Mouse (Mus musculus) stomach, embryonic 15.5 days (tissue): ENCODE data around the gene Gm10722. TPM values are rescaled to one million over a fixed set of nuclear protein-coding genes. Genes with fewer than 3 reads are reported as not detected.
"Not testable (repeated sequence)": the region's sequence is repeated elsewhere in the genome, so short reads cannot be mapped to it uniquely, and the experiment has no call there.

Source experiments
- ATAC-seq: fragments of 200-750 bp; cut with Nextera tagmentation; 2 replicates; pipeline ENCODE4 v1.8.0; 2017; ENCODE audit warnings: low read depth, moderate number of reproducible peaks, moderate TSS enrichment; ENCODE audit not compliant: insufficient read depth, low FRiP score
- H3K27ac ChIP-seq: fragments of 300-500 bp; sonication (generic); 2 replicates; pipeline ENCODE4 v1.5.1; 2015; ENCODE audit warnings: mild to moderate bottlenecking, inconsistent platforms
- H3K27me3 ChIP-seq: fragments of 300-500 bp; sonication (generic); replicated peaks from 2 replicates; pipeline ENCODE4 v1.6.1; 2015; ENCODE audit warnings: inconsistent platforms
- H3K36me3 ChIP-seq: fragments of 300-500 bp; sonication (generic); 2 replicates; pipeline ENCODE4 v1.6.1; 2015; ENCODE audit warnings: inconsistent platforms
- H3K4me1 ChIP-seq: fragments of 300-500 bp; sonication (generic); 2 replicates; pipeline ENCODE4 v1.6.1; 2015; ENCODE audit warnings: inconsistent platforms
- H3K4me2 ChIP-seq: fragments of 300-500 bp; sonication (generic); 2 replicates; pipeline ENCODE4 v1.6.1; 2015; ENCODE audit warnings: mild to moderate bottlenecking, inconsistent platforms
- H3K4me3 ChIP-seq: fragments of 300-500 bp; sonication (generic); replicated peaks from 2 replicates; pipeline ENCODE4 v1.5.1; 2015; ENCODE audit warnings: inconsistent platforms
- H3K9ac ChIP-seq: fragments of 300-500 bp; sonication (generic); 2 replicates; pipeline ENCODE4 v1.6.1; 2015; ENCODE audit warnings: inconsistent platforms
- H3K9me3 ChIP-seq: fragments of 300-500 bp; sonication (generic); 2 replicates; pipeline ENCODE4 v1.6.1; 2016; ENCODE audit warnings: inconsistent platforms
- WGBS: fragments of 180-500 bp; shearing (Covaris S2); methylation state at CpG from one replicate; pipeline ENCODE4 v1.1.7; 2015; 5-methylcytosine and 5-hydroxymethylcytosine counted together
- polyA plus RNA-seq: library from polyadenylated mRNA; unstranded; fragments of >200 nt; fragmentation: Nextera tagmentation; extraction: Ambion mirVana; gene quantifications from 2 replicates; pipeline ENCODE4 v1.2.1, GENCODE M21; 2015

Gene Gm10722
- polyA plus RNA-seq, 1 experiment from 2014 or later: not detected

DNA sequence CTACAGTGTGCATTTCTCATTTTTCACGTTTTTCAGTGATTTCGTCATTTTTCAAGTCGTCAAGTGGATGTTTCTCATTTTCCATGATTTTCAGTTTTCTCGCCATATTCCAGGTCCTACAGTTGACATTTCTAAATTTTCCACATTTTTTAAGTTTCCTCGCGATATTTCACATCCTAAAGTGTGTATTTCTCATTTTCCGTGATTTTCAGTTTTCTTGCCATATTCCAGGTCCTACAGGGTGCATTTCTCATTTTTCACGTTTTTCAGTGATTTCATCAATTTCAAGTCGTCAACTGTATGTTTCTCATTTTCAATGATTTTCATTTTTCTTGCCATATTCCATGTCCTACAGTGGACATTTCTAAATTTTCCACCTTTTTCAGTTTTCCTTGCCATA, 16.4 kb downstream of the Gm10722 start, which contains the start of gene Gm10719:
Gene Gm10719 (plus strand): TSS at position 301 of the 400 bp plus-strand sequence.
- not testable (repeated sequence) for H3K9me3 ChIP-seq, H3K27me3 ChIP-seq, H3K4me3 ChIP-seq, H3K4me2 ChIP-seq, H3K36me3 ChIP-seq, H3K9ac ChIP-seq, H3K27ac ChIP-seq, ATAC-seq, H3K4me1 ChIP-seq
- 57% methylated on average over 2 of the region's 9 CpGs for WGBS

DNA sequence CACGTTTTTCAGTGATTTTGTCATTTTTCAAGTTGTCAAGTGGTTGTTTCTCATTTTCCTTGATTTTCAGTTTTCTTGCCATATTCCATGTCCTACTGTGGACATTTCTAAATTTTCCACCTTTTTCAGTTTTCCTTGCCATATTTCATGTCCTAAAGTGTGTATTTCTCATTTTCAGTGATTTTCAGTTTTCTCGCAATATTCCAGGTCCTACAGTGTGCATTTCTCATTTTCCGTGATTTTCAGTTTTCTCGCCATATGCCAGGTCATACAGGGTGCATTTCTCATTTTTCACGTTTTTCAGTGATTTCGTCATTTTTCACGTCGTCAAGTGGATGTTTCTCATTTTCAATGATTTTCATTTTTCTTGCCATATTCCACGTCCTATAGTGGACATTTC, 18.2 kb downstream of the Gm10722 start:
- H3K4me1 ChIP-seq, H3K27ac ChIP-seq, H3K36me3 ChIP-seq, H3K9ac ChIP-seq, H3K27me3 ChIP-seq, H3K4me2 ChIP-seq, H3K4me3 ChIP-seq, ATAC-seq, H3K9me3 ChIP-seq: not testable (repeated sequence)
- 59% methylated on average over 9 of the region's 9 CpGs for WGBS

GRCm38 (mm10) chr9:3019835-3020727, 19.4 kb downstream of the Gm10722 start:
- not testable (repeated sequence) for H3K4me2 ChIP-seq, H3K9ac ChIP-seq, H3K4me3 ChIP-seq, H3K36me3 ChIP-seq, H3K4me1 ChIP-seq, H3K9me3 ChIP-seq, H3K27ac ChIP-seq, H3K27me3 ChIP-seq, ATAC-seq
- 75% methylated on average over 17 of the region's 19 CpGs for WGBS

- H3K36me3 ChIP-seq, H3K9ac ChIP-seq, H3K4me2 ChIP-seq, ATAC-seq, H3K4me3 ChIP-seq, H3K27me3 ChIP-seq, H3K4me1 ChIP-seq, H3K9me3 ChIP-seq, H3K27ac ChIP-seq: not testable (repeated sequence)
- WGBS: 70% methylated on average over 11 of the region's 13 CpGs
Observed at GRCm38 (mm10) chr9:3022316-3023008, 21.7 kb downstream of the Gm10722 start.

- H3K9ac ChIP-seq, H3K4me2 ChIP-seq, ATAC-seq, H3K4me3 ChIP-seq, H3K27ac ChIP-seq, H3K9me3 ChIP-seq, H3K27me3 ChIP-seq, H3K36me3 ChIP-seq, H3K4me1 ChIP-seq: not testable (repeated sequence)
- WGBS: 70% methylated on average over 12 of the region's 13 CpGs
Observed at GRCm38 (mm10) chr9:3023312-3023984, 22.7 kb downstream of the Gm10722 start, which contains the start of gene Gm10718. Gm10718 (plus strand) TSS chr9:3023547.

GRCm38 (mm10) chr9:3023985-3024648, 23.4 kb downstream of the Gm10722 start:
- not testable (repeated sequence) for H3K27me3 ChIP-seq, H3K27ac ChIP-seq, H3K9ac ChIP-seq, H3K36me3 ChIP-seq, H3K4me3 ChIP-seq, H3K4me1 ChIP-seq, ATAC-seq, H3K9me3 ChIP-seq, H3K4me2 ChIP-seq
- 73% methylated on average over 16 of the region's 16 CpGs for WGBS

DNA sequence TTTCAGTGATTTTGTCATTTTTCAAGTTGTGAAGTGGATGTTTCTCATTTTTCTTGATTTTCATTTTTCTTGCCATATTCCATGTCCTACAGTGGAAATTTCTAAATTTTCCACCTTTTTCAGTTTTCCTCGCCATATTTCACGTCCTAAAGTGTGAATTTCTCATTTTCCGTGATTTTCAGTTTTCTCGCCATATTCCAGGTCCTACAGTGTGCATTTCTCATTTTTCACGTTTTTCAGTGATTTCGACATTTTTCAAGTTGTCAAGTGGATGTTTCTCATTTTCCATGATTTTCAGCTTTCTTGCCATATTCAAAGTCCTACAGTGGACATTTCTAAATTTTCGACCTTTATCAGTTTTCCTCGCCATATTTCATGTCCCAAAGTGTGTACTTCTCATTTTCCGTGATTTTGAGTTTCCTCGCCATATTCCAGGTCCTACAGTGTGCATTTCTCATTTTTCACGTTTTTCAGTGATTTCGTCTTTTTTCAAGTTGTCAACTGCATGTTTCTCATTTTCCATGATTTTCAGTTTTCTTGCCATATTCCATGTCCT, 24.3 kb downstream of the Gm10722 start, which contains the start of gene Gm10717:
Gene Gm10717 (plus strand): TSS at position 506 of the 556 bp plus-strand sequence.
- not testable (repeated sequence) for H3K4me2 ChIP-seq, H3K9ac ChIP-seq, ATAC-seq, H3K36me3 ChIP-seq, H3K4me1 ChIP-seq, H3K27me3 ChIP-seq, H3K9me3 ChIP-seq, H3K4me3 ChIP-seq, H3K27ac ChIP-seq
- 71% methylated on average over 12 of the region's 12 CpGs for whole genome bisulfite sequencing

GRCm38 (mm10) chr9:3025653-3026052, 24.9 kb downstream of the Gm10722 start:
- not testable (repeated sequence) for H3K9me3 ChIP-seq, H3K4me3 ChIP-seq, H3K4me2 ChIP-seq, H3K36me3 ChIP-seq, ATAC-seq, H3K9ac ChIP-seq, H3K27ac ChIP-seq, H3K4me1 ChIP-seq, H3K27me3 ChIP-seq
- 72% methylated on average over 5 of the region's 6 CpGs for WGBS

- not testable (repeated sequence) for ATAC-seq, H3K9me3 ChIP-seq, H3K4me1 ChIP-seq, H3K9ac ChIP-seq, H3K27me3 ChIP-seq, H3K4me2 ChIP-seq, H3K4me3 ChIP-seq, H3K27ac ChIP-seq, H3K36me3 ChIP-seq
- WGBS: 72% methylated on average over 5 of the region's 5 CpGs
Observed at GRCm38 (mm10) chr9:3026136-3026535, 25.4 kb downstream of the Gm10722 start.

- not testable (repeated sequence) for H3K4me1 ChIP-seq, H3K27ac ChIP-seq, H3K9me3 ChIP-seq, H3K4me3 ChIP-seq, H3K9ac ChIP-seq, H3K27me3 ChIP-seq, H3K4me2 ChIP-seq, H3K36me3 ChIP-seq, ATAC-seq
- 67% methylated on average over 9 of the region's 9 CpGs for WGBS
Observed at GRCm38 (mm10) chr9:3026741-3027140, 26.0 kb downstream of the Gm10722 start.

DNA sequence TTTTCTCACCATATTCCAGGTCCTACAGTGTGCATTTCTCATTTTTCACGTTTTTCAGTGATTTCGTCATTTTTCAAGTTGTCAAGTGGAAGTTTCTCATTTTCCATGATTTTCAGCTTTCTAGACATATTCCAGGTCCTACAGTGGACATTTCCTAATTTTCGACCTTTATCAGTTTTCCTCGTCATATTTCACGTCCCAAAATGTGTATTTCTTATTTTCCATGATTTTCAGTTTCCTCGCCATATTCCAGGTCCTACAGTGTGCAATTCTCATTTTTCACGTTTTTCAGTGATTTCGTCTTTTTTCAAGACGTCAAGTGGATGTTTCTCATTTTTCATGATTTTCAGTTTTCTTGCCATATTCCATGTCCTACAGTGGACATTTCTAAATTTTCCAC, 26.5 kb downstream of the Gm10722 start:
- H3K9ac ChIP-seq, H3K36me3 ChIP-seq, H3K27ac ChIP-seq, H3K4me1 ChIP-seq, H3K4me2 ChIP-seq, H3K27me3 ChIP-seq, H3K4me3 ChIP-seq, H3K9me3 ChIP-seq: not testable (repeated sequence)
- WGBS: 68% methylated on average over 9 of the region's 9 CpGs
- ATAC-seq: 0 out of 2 replicates have a peak, but pooled peaks have one; percentile 5
